Mouse (Mus musculus) heart, adult 2 months (tissue): Measurements from ENCODE around the gene Pkd2. TPM values are rescaled to one million over a fixed set of nuclear protein-coding genes. Genes with fewer than 3 reads are reported as not detected.

Experiments
- DNase-seq, 2 experiments: peaks; one replicate each; pipeline ENCODE4 v3.0.0; 2021
- H3K27ac ChIP-seq: fragments of 200-600 bp; 2 replicates; pipeline ENCODE4 v1.8.1; 2022
- H3K27me3 ChIP-seq: fragments of 200-500 bp; 2 replicates; pipeline ENCODE4 v1.6.1; 2012; ENCODE audit warnings: mild to moderate bottlenecking, low read length, inconsistent platforms, mixed read lengths; ENCODE audit not compliant: control insufficient read depth, insufficient read depth
- H3K36me3 ChIP-seq: fragments of 200-500 bp; 2 replicates; pipeline ENCODE4 v1.6.1; 2012; ENCODE audit warnings: low read length, inconsistent platforms; ENCODE audit not compliant: control insufficient read depth, insufficient read depth
- H3K4me1 ChIP-seq: fragments of 200-500 bp; 2 replicates; pipeline ENCODE4 v1.6.1; 2011; ENCODE audit warnings: low read length; ENCODE audit not compliant: control insufficient read depth, insufficient read depth
- H3K4me3 ChIP-seq: fragments of 200-600 bp; 2 replicates; pipeline ENCODE4 v1.8.1; 2022
- H3K79me2 ChIP-seq: fragments of 200-500 bp; replicated peaks from 2 replicates; pipeline ENCODE4 v1.6.1; 2012; ENCODE audit warnings: mild to moderate bottlenecking, inconsistent platforms, low read length, moderate library complexity, mixed read lengths; ENCODE audit not compliant: control insufficient read depth, insufficient read depth
- H3K9ac ChIP-seq: fragments of 200-500 bp; 2 replicates; pipeline ENCODE4 v1.6.1; 2012; ENCODE audit warnings: low read depth, mild to moderate bottlenecking, control low read depth, inconsistent platforms, low read length, mixed read lengths
- CTCF ChIP-seq: fragments of 200-600 bp; IDR thresholded peaks from 2 replicates; pipeline ENCODE4 v1.8.1; 2022; ENCODE audit warnings: antibody characterized with exemption, mild to moderate bottlenecking, moderate library complexity
- EP300 ChIP-seq: fragments of 200-500 bp; IDR thresholded peaks from 2 replicates; pipeline ENCODE4 v1.6.1; 2011; ENCODE audit warnings: low read depth, low read length, control low read depth; ENCODE audit not compliant: insufficient read depth
- POLR2A ChIP-seq: fragments of 200-500 bp; IDR thresholded peaks from 2 replicates; pipeline ENCODE4 v1.6.1; 2011; ENCODE audit warnings: mild to moderate bottlenecking, low read depth, low read length, control low read depth; ENCODE audit not compliant: insufficient read depth
- WGBS: fragments of 180-500 bp; shearing (Covaris S2); methylation state at CpG from one replicate; pipeline ENCODE4 v1.1.7; 2018; 5-methylcytosine and 5-hydroxymethylcytosine counted together
- intact Hi-C: fragments of 180-260 bp; cut with DNase I; formaldehyde crosslinking; loops from one replicate; pipeline ENCODE4 v1.15.1; 2025
- polyA plus RNA-seq: library from polyadenylated mRNA; depleted of rRNA; stranded (reverse); fragments of >200 nt; gene quantifications from 2 replicates; pipeline ENCODE4 v1.2.3, GENCODE M21; 2012
- total RNA-seq, 2 experiments: library from RNA; stranded (reverse); gene quantifications; 2 replicates each; pipeline ENCODE4 v1.2.3; 2021

Gene Pkd2
- total and polyA plus RNA-seq, 3 experiments: 12.0 to 21.1 (median 21.0) TPM

DNA sequence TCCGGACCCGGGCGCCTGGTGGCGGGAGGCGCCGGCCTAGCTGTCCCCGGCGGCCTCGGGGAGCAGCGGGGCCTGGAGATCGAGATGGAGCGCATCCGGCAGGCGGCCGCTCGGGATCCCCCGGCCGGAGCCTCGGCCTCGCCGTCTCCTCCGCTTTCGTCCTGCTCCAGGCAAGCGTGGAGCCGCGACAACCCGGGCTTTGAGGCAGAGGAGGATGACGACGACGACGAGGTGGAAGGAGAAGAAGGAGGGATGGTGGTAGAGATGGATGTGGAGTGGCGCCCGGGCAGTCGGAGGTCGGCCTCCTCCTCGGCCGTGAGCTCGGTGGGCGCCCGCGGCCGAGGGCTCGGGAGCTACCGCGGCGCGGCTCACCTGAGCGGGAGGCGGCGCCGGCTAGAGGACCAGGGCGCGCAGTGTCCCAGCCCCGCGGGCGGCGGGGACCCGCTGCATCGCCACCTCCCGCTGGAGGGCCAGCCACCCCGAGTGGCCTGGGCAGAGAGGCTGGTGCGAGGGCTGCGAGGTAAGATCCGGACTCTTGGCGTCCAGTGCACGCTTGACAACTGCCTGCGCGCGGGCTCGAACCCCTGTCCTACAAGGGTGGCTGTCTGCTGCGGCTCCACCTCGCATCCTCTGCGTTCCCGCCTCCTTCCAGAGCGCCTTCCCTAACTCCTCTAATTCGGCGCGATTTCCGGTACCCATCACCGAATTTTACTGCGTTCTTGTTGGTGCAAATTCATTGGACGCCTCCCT lies 631 bp downstream of the Pkd2 start:
- TF ChIP-seq CTCF (no peak), POLR2A (peak; percentile 16; the same call in 1 of the 2 replicates)
- peak overlapping the region; percentile 89 for H3K27ac ChIP-seq
- H3K36me3 ChIP-seq: peaks cover 9% of the 10 kb centered on the region
- H3K4me3 ChIP-seq: peak overlapping the region; percentile 87
- peak overlapping the region; percentile 85 for H3K9ac ChIP-seq
- peaks cover 5% of the 10 kb centered on the region for H3K4me1 ChIP-seq
- intact Hi-C loops: loop anchor here (10.0 kb wide), 1 partner anchor 545 kb away; the partner anchor contains the start of gene Klhl8
- WGBS: under 1% methylated on average over 81 of the region's 82 CpGs
- H3K27me3 ChIP-seq: no peaks in the 10 kb centered on the region
- peak; percentile 67 to 75 for DNase-seq
- peaks cover 2% of the 10 kb centered on the region; the same call in 1 of the 2 replicates for H3K79me2 ChIP-seq

DNA sequence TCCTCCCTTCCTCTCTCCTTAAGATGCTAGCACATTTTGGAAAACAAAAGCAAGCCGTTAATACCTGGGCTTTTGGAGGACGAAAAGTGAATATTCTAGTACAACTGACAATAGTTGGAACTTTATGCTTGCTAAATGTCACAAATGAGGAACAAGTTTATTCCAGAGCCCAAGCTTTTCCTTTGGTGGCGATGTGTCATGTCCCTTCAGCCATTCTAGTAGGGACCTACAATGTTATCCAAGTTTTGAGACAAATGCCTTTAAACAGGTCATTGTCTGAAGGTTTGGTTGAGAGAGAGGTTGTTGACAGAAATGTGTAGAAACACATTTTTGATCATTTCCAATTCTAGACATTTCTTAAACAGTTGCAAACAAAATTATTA lies 1.2 kb downstream of the Pkd2 start:
- no peak for DNase-seq
- Histone ChIP-seq H3K4me1 (peaks cover 5% of the 10 kb centered on the region), H3K36me3 (peaks cover 12% of the 10 kb centered on the region), H3K79me2 (peaks cover 2% of the 10 kb centered on the region; the same call in 1 of the 2 replicates), H3K27me3 (no peaks in the 10 kb centered on the region), H3K9ac (no peak overlapping the region; the same call in 1 of the 2 replicates), H3K4me3 (peak overlapping the region; percentile 87), H3K27ac (peak overlapping the region; percentile 89)
- WGBS: 17% methylated on average over 3 of the region's 3 CpGs
- TF ChIP-seq POLR2A (no peak), CTCF (no peak), EP300 (no peak)
- intact Hi-C loops: loop anchor here (10.0 kb wide), 1 partner anchor 546 kb away; the partner anchor contains the start of gene Klhl8

DNA sequence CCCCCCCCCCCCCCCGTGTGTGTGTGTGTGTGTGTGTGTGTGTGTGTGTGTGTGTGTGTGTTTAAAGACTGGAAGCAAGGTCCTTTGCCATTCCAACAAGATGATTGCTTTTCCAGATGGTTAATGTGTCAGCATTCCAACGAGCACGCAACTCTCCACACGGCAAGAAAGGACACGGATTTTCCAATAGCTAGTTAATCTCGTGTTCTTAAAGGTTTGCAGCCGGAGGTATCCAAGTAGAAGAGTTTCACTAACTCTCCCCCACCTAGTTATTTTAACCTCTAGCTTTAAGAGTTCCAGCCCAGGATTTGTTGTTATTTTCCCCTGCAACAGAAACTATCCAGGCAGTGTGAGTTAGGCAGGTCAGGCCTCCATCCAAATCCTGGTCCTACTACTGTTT lies 1.6 kb downstream of the Pkd2 start:
- peaks cover 14% of the 10 kb centered on the region for H3K36me3 ChIP-seq
- peaks cover 5% of the 10 kb centered on the region for H3K4me1 ChIP-seq
- no peaks in the 10 kb centered on the region for H3K27me3 ChIP-seq
- H3K27ac ChIP-seq: peak overlapping the region; percentile 41; the same call in 1 of the 2 replicates
- intact Hi-C loops: loop anchor here (10.0 kb wide), 1 partner anchor 546 kb away; the partner anchor contains the start of gene Klhl8
- 19% methylated on average over 7 of the region's 7 CpGs for WGBS
- peak overlapping the region; percentile 33 for H3K4me3 ChIP-seq
- TF ChIP-seq CTCF: no peak
- TF ChIP-seq POLR2A: no peak
- no peak for TF ChIP-seq EP300
- H3K79me2 ChIP-seq: peaks cover 2% of the 10 kb centered on the region; the same call in 1 of the 2 replicates
- peak in 1 of 2 experiments; percentile 19 for DNase-seq
- peak overlapping the region; percentile 52; the same call in 1 of the 2 replicates for H3K9ac ChIP-seq

DNA sequence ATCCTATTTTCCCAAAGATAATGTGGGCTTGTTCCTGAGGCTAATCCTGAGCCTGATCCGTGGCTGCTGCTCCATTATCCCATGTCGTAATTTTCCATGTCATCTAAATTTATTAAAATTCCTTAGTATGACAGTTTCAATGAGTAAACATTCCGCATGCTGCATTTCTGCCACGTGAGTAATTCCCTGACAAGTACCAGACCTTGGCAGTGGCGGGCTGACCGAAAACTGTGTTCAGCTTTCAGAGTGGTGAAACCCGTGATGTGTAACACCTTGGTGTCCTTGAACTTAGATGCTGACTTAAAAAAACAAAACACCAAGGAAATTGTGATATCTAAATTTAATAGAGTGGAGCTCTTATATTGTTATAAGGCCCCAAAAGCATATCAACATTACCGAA lies 6.0 kb downstream of the Pkd2 start:
- intact Hi-C loops: loop anchor here (10.0 kb wide), 1 partner anchor 550 kb away; the partner anchor contains the start of gene Klhl8
- Histone ChIP-seq H3K4me3 (no peak overlapping the region), H3K27ac (no peak overlapping the region)

DNA sequence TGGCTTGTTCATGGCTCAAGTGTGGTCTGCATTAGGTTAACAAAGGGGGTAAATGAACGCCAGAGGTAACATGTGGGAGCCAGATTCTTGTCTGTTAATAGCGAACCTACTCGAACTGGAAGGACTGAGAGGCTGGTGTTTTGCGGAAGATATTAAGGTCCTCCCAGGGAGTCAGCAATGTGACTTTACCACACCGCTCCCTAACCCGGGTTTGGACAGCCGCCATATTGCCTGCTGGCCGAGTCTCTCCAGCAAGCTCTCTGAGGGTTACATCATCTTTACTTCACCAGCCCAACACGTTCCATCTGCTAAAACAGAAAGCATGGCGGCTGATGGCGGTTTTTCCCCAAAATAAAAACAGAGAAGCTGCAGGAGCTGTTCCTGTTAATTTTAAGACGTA lies 6.5 kb downstream of the Pkd2 start:
- 69% methylated on average over 12 of the region's 12 CpGs for WGBS
- TF ChIP-seq EP300 (no peak), POLR2A (no peak), CTCF (no peak)
- Histone ChIP-seq H3K4me1 (peaks cover 1% of the 10 kb centered on the region), H3K36me3 (peaks cover 15% of the 10 kb centered on the region), H3K79me2 (peaks cover 9% of the 10 kb centered on the region), H3K4me3 (no peak overlapping the region), H3K9ac (no peak overlapping the region), H3K27me3 (no peaks in the 10 kb centered on the region), H3K27ac (no peak overlapping the region; the same call in 1 of the 2 replicates)
- intact Hi-C loops: loop anchor here (10.0 kb wide), 1 partner anchor 551 kb away; the partner anchor contains the start of gene Klhl8
- peak; percentile 77 for DNase-seq

More for the DNA sequence above, 6.0 kb downstream of the Pkd2 start:
- Histone ChIP-seq H3K4me1 (peaks cover 1% of the 10 kb centered on the region), H3K27me3 (no peaks in the 10 kb centered on the region), H3K9ac (no peak overlapping the region), H3K79me2 (peaks cover 9% of the 10 kb centered on the region), H3K36me3 (peaks cover 15% of the 10 kb centered on the region)
- DNase-seq: peak in 1 of 2 experiments; percentile 5
- WGBS: 61% methylated on average over 8 of the region's 8 CpGs
- no peak for TF ChIP-seq EP300
- TF ChIP-seq POLR2A: no peak
- TF ChIP-seq CTCF: no peak

DNA sequence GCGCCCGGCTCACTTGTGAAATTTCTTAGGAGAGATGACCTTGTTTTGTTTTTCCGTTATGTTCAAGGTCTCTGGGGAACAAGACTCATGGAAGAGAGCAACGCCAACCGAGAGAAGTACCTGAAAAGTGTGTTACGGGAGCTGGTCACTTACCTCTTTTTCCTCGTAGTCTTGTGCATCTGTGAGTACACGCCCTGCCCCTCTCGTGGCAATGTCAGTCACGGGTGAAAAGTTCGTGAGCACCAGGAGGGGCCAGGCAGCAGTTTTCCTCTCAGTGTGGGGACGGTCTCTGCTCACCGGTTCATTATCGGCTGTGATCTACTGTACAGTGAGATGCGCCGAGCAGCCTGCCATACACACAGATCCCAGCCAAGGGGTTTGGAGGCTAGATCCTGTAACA lies 7.6 kb downstream of the Pkd2 start:
- intact Hi-C loops: loop anchor here (10.0 kb wide), 1 partner anchor 552 kb away; the partner anchor contains the start of gene Klhl8
- Histone ChIP-seq H3K4me3 (no peak overlapping the region), H3K79me2 (peaks cover 9% of the 10 kb centered on the region), H3K4me1 (peaks cover 1% of the 10 kb centered on the region), H3K9ac (no peak overlapping the region), H3K36me3 (peaks cover 14% of the 10 kb centered on the region), H3K27me3 (no peaks in the 10 kb centered on the region), H3K27ac (no peak overlapping the region)
- TF ChIP-seq CTCF (no peak), EP300 (no peak), POLR2A (no peak)
- DNase-seq: no peak
- 90% methylated on average over 16 of the region's 16 CpGs for WGBS
